Mouse (Mus musculus) forebrain, embryonic 10.5 days (tissue): ENCODE measurements around the gene Gfer. TPM values are rescaled to one million over a fixed set of nuclear protein-coding genes. Genes with fewer than 3 reads are reported as not detected.
"Not testable (repeated sequence)": the region's sequence is repeated elsewhere in the genome, so short reads cannot be mapped to it uniquely, and the experiment has no call there.

Source experiments
- DNase-seq: peaks from one replicate; pipeline ENCODE4 v3.0.0-alpha.2; 2017; ENCODE audit warnings: low spot score; ENCODE audit errors: extremely low spot score
- H3K27ac ChIP-seq: fragments of 300-500 bp; sonication (generic); 2 replicates; pipeline ENCODE4 v1.5.1; 2016; ENCODE audit warnings: mild to moderate bottlenecking
- H3K27me3 ChIP-seq: fragments of 300-500 bp; sonication (generic); 2 replicates; pipeline ENCODE4 v1.6.1; 2016; ENCODE audit warnings: mild to moderate bottlenecking; ENCODE audit not compliant: poor library complexity, severe bottlenecking
- H3K36me3 ChIP-seq: fragments of 300-500 bp; sonication (generic); replicated peaks from 2 replicates; pipeline ENCODE4 v1.6.1; 2016; ENCODE audit warnings: mild to moderate bottlenecking, moderate library complexity
- H3K4me1 ChIP-seq: fragments of 300-500 bp; sonication (generic); 2 replicates; pipeline ENCODE4 v1.6.1; 2016
- H3K4me3 ChIP-seq: fragments of 300-500 bp; sonication (generic); 2 replicates; pipeline ENCODE4 v1.5.1; 2016; ENCODE audit warnings: mild to moderate bottlenecking, moderate library complexity
- H3K9me3 ChIP-seq: fragments of 300-500 bp; sonication (generic); 2 replicates; pipeline ENCODE4 v1.6.1; 2016; ENCODE audit warnings: mild to moderate bottlenecking, moderate library complexity
- WGBS: fragments of 180-500 bp; shearing (Covaris S2); methylation state at CpG from one replicate; pipeline ENCODE4 v1.1.7; 2016; 5-methylcytosine and 5-hydroxymethylcytosine counted together
- polyA plus RNA-seq: library from polyadenylated mRNA; unstranded; fragments of >200 nt; fragmentation: Nextera tagmentation; extraction: Ambion mirVana; gene quantifications from 2 replicates; pipeline ENCODE4 v1.2.1, GENCODE M21; 2016

Gfer gene
- polyA plus RNA-seq, 1 experiment from 2014 or later = 57.7 TPM

- 82% methylated on average over 12 of the region's 12 CpGs for WGBS
- no peaks in the 10 kb centered on the region for H3K36me3 ChIP-seq
Observed at GRCm38 (mm10) chr17:24732233-24732935, 36.4 kb upstream of the Gfer start.

GRCm38 (mm10) chr17:24730787-24731186, 34.8 kb upstream of the Gfer start:
- Histone ChIP-seq H3K27ac (no peak overlapping the region), H3K27me3 (peaks cover 21% of the 10 kb centered on the region), H3K9me3 (no peaks in the 10 kb centered on the region), H3K4me1 (peaks cover 6% of the 10 kb centered on the region), H3K36me3 (no peaks in the 10 kb centered on the region), H3K4me3 (no peak overlapping the region)
- DNase-seq = no peak
- 83% methylated on average over 14 of the region's 14 CpGs for WGBS

More at GRCm38 (mm10) chr17:24732233-24732935, 36.4 kb upstream of the Gfer start:
- H3K4me1 ChIP-seq = peaks cover 19% of the 10 kb centered on the region
- no peak overlapping the region for H3K27ac ChIP-seq
- H3K4me3 ChIP-seq = no peak overlapping the region
- peaks cover 21% of the 10 kb centered on the region for H3K27me3 ChIP-seq
- no peaks in the 10 kb centered on the region for H3K9me3 ChIP-seq
- DNase-seq = no peak

- Histone ChIP-seq H3K27me3 (peaks cover 21% of the 10 kb centered on the region), H3K9me3 (no peaks in the 10 kb centered on the region), H3K4me3 (no peak overlapping the region), H3K4me1 (peaks cover 4% of the 10 kb centered on the region; the same call in 1 of the 2 replicates), H3K27ac (no peak overlapping the region), H3K36me3 (no peaks in the 10 kb centered on the region)
- 88% methylated on average over 6 of the region's 6 CpGs for WGBS
- DNase-seq = no peak
Observed at GRCm38 (mm10) chr17:24729067-24729466, 33.1 kb upstream of the Gfer start.

- H3K4me3 ChIP-seq = no peak overlapping the region
- H3K36me3 ChIP-seq = no peaks in the 10 kb centered on the region
- peaks cover 16% of the 10 kb centered on the region for H3K27me3 ChIP-seq
- H3K27ac ChIP-seq = no peak overlapping the region
- no peak for DNase-seq
- 82% methylated on average over 17 of the region's 17 CpGs for WGBS
- H3K9me3 ChIP-seq = no peaks in the 10 kb centered on the region
- peaks cover 10% of the 10 kb centered on the region for H3K4me1 ChIP-seq
Observed at GRCm38 (mm10) chr17:24728184-24728583, 32.2 kb upstream of the Gfer start.

GRCm38 (mm10) chr17:24727618-24728017, 31.7 kb upstream of the Gfer start, which contains the start of gene Rpl3l:
TSS of gene Rpl3l (plus strand) at chr17:24727820.
- DNase-seq = no peak
- peaks cover 14% of the 10 kb centered on the region; the same call in 1 of the 2 replicates for H3K27me3 ChIP-seq
- H3K4me3 ChIP-seq = no peak within 1 kb of the TSS
- no peak within 1 kb of the TSS for H3K27ac ChIP-seq
- 76% methylated on average over 2 of the region's 2 CpGs for WGBS
- H3K36me3 ChIP-seq = peaks cover 1% of the 10 kb centered on the region
- H3K9me3 ChIP-seq = no peaks in the 10 kb centered on the region
- peaks cover 16% of the 10 kb centered on the region for H3K4me1 ChIP-seq

- WGBS = 74% methylated on average over 3 of the region's 3 CpGs
Observed at GRCm38 (mm10) chr17:24725637-24726390, 29.9 kb upstream of the Gfer start.

GRCm38 (mm10) chr17:24724184-24724583, 28.2 kb upstream of the Gfer start, which contains the start of gene Ndufb10:
TSS of gene Ndufb10 (minus strand) at chr17:24724478.
- WGBS = under 1% methylated on average over 30 of the region's 30 CpGs
- peak; percentile 95 for DNase-seq
- Histone ChIP-seq H3K9me3 (no peaks in the 10 kb centered on the region), H3K4me3 (peak within 1 kb of the TSS; percentile 91), H3K36me3 (peaks cover 23% of the 10 kb centered on the region), H3K4me1 (peaks cover 34% of the 10 kb centered on the region), H3K27ac (peak within 1 kb of the TSS; percentile 86), H3K27me3 (peaks cover 6% of the 10 kb centered on the region; the same call in 1 of the 2 replicates)

More at GRCm38 (mm10) chr17:24725637-24726390, 29.9 kb upstream of the Gfer start:
- no peaks in the 10 kb centered on the region for H3K9me3 ChIP-seq
- H3K4me3 ChIP-seq = no peak overlapping the region
- peaks cover 32% of the 10 kb centered on the region for H3K4me1 ChIP-seq
- H3K36me3 ChIP-seq = peaks cover 18% of the 10 kb centered on the region
- no peak for DNase-seq
- H3K27me3 ChIP-seq = peaks cover 6% of the 10 kb centered on the region; the same call in 1 of the 2 replicates
- no peak overlapping the region for H3K27ac ChIP-seq

- Histone ChIP-seq H3K36me3 (peaks cover 24% of the 10 kb centered on the region), H3K27ac (peak overlapping the region; percentile 86), H3K9me3 (no peaks in the 10 kb centered on the region), H3K4me1 (peaks cover 38% of the 10 kb centered on the region), H3K4me3 (peak overlapping the region; percentile 91), H3K27me3 (peaks cover 6% of the 10 kb centered on the region; the same call in 1 of the 2 replicates)
- DNase-seq = no peak
- WGBS = under 1% methylated on average over 15 of the region's 15 CpGs
Observed at GRCm38 (mm10) chr17:24723881-24724180, 27.9 kb upstream of the Gfer start.

GRCm38 (mm10) chr17:24723122-24723880, 27.3 kb upstream of the Gfer start:
- Histone ChIP-seq H3K27me3 (peaks cover 5% of the 10 kb centered on the region; the same call in 1 of the 2 replicates), H3K9me3 (no peaks in the 10 kb centered on the region), H3K4me1 (peaks cover 43% of the 10 kb centered on the region), H3K27ac (peak overlapping the region; percentile 86), H3K4me3 (peak overlapping the region; percentile 91), H3K36me3 (peaks cover 30% of the 10 kb centered on the region)
- no peak for DNase-seq
- 5% methylated on average over 12 of the region's 12 CpGs for WGBS

- Histone ChIP-seq H3K27me3 (no peaks in the 10 kb centered on the region), H3K27ac (no peak overlapping the region), H3K9me3 (no peaks in the 10 kb centered on the region), H3K36me3 (peaks cover 39% of the 10 kb centered on the region), H3K4me3 (peak overlapping the region; percentile 91), H3K4me1 (peaks cover 44% of the 10 kb centered on the region)
- no peak for DNase-seq
- 40% methylated on average over 13 of the region's 13 CpGs for WGBS
Observed at GRCm38 (mm10) chr17:24722220-24722924, 26.4 kb upstream of the Gfer start.

- not testable (repeated sequence) for DNase-seq
Observed at GRCm38 (mm10) chr17:24721383-24721955, 25.5 kb upstream of the Gfer start.

GRCm38 (mm10) chr17:24720616-24721015, 24.7 kb upstream of the Gfer start:
- not testable (repeated sequence) for H3K27me3 ChIP-seq, DNase-seq, H3K9me3 ChIP-seq
- WGBS = under 1% methylated on average over 11 of the region's 11 CpGs
- Histone ChIP-seq H3K4me3 (peak overlapping the region; percentile 91), H3K36me3 (peaks cover 56% of the 10 kb centered on the region), H3K27ac (peak overlapping the region; percentile 93), H3K4me1 (peaks cover 48% of the 10 kb centered on the region)

More at GRCm38 (mm10) chr17:24721383-24721955, 25.5 kb upstream of the Gfer start:
- not testable (repeated sequence) for H3K9me3 ChIP-seq, H3K27ac ChIP-seq, H3K27me3 ChIP-seq
- peaks cover 48% of the 10 kb centered on the region for H3K36me3 ChIP-seq
- WGBS = 78% methylated on average over 7 of the region's 7 CpGs
- H3K4me1 ChIP-seq = peaks cover 44% of the 10 kb centered on the region
- H3K4me3 ChIP-seq = peak overlapping the region; percentile 91
